Mouse (Mus musculus) lung, embryonic 15.5 days (tissue): Measurements from ENCODE around the gene Adamtsl3. TPM values are rescaled to one million over a fixed set of nuclear protein-coding genes. Genes with fewer than 3 reads are reported as not detected.
A peak's percentile ranks its signal among the peaks of the same experiment; 100 is the strongest.

Experiments
- ATAC-seq: fragments of 200-750 bp; cut with Nextera tagmentation; 2 replicates; pipeline ENCODE4 v1.8.0; 2017; ENCODE audit warnings: moderate number of reproducible peaks, borderline replicate concordance; ENCODE audit not compliant: low FRiP score, low TSS enrichment; ENCODE audit errors: extremely low read depth
- H3K27ac ChIP-seq: fragments of 300-500 bp; sonication (generic); 2 replicates; pipeline ENCODE4 v1.5.1; 2015; ENCODE audit warnings: moderate library complexity, mild to moderate bottlenecking, inconsistent platforms
- H3K27me3 ChIP-seq: fragments of 300-500 bp; sonication (generic); 2 replicates; pipeline ENCODE4 v1.6.1; 2015; ENCODE audit warnings: inconsistent platforms
- H3K36me3 ChIP-seq: fragments of 300-500 bp; sonication (generic); 2 replicates; pipeline ENCODE4 v1.6.1; 2015; ENCODE audit warnings: inconsistent platforms
- H3K4me1 ChIP-seq: fragments of 300-500 bp; sonication (generic); 2 replicates; pipeline ENCODE4 v1.6.1; 2015; ENCODE audit warnings: inconsistent platforms
- H3K4me2 ChIP-seq: fragments of 300-500 bp; sonication (generic); 2 replicates; pipeline ENCODE4 v1.6.1; 2015; ENCODE audit warnings: inconsistent platforms, mild to moderate bottlenecking, moderate library complexity
- H3K4me3 ChIP-seq: fragments of 300-500 bp; sonication (generic); 2 replicates; pipeline ENCODE4 v1.5.1; 2015; ENCODE audit warnings: mild to moderate bottlenecking, inconsistent platforms
- H3K9ac ChIP-seq: fragments of 300-500 bp; sonication (generic); 2 replicates; pipeline ENCODE4 v1.6.1; 2015; ENCODE audit warnings: inconsistent platforms
- H3K9me3 ChIP-seq: fragments of 300-500 bp; sonication (generic); 2 replicates; pipeline ENCODE4 v1.6.1; 2016; ENCODE audit warnings: inconsistent platforms
- WGBS: fragments of 180-500 bp; shearing (Covaris S2); methylation state at CpG from one replicate; pipeline ENCODE4 v1.1.7; 2015; 5-methylcytosine and 5-hydroxymethylcytosine counted together
- polyA plus RNA-seq: library from polyadenylated mRNA; unstranded; fragments of >200 nt; fragmentation: Nextera tagmentation; extraction: Ambion mirVana; gene quantifications from 2 replicates; pipeline ENCODE4 v1.2.1, GENCODE M21; 2015

Adamtsl3 gene
- polyA plus RNA-seq, 1 experiment from 2014 or later: 2.1 TPM

DNA sequence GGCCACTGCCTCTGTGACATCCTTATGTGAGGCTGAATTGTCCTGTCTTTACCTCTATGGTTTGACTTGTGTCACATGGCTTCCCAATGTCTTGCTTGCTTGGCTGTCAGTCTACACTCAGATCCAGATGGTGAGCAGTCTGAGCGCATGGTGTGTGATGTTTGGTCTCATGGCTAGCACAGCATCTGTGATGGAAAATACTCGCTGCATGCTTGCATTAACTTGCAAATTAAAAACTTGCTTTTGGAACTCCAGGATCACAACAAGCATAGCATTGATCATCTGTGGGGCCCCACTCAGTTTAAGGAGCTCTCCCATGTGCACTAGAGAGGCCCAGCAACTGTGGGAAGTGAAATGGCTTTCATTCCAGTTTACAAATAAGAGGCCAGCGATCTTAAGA is 29.1 kb downstream of the Adamtsl3 start:
- H3K4me1 ChIP-seq: no peaks in the 10 kb centered on the region
- no peaks in the 10 kb centered on the region for H3K9me3 ChIP-seq
- H3K27me3 ChIP-seq: no peaks in the 10 kb centered on the region
- no peak for ATAC-seq
- H3K9ac ChIP-seq: no peak overlapping the region
- H3K27ac ChIP-seq: no peak overlapping the region
- WGBS: 89% methylated on average over 3 of the region's 3 CpGs
- no peak overlapping the region for H3K4me3 ChIP-seq
- no peaks in the 10 kb centered on the region for H3K36me3 ChIP-seq
- no peak overlapping the region for H3K4me2 ChIP-seq

DNA sequence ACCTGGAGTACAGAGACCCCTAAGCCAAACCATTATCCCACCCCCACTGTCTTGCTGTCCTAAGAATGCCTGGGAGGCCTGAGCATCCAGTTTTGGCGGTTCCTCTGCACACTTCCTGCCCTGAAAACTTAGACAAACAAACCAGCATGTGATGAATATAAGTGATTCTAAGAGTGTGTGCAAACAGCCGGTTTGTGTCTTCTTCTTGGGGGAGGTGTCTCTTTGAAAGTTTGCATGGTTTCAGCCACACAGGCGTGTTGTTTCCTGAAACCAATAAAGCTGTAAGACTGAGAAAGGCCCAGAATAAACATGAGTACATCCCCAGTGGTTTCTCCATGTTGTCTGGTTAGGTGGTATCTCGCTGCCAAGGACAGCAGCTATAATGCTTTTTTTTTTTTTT is 30.6 kb downstream of the Adamtsl3 start:
- Histone ChIP-seq H3K27me3 (no peaks in the 10 kb centered on the region), H3K9me3 (no peaks in the 10 kb centered on the region), H3K4me2 (no peak overlapping the region), H3K27ac (no peak overlapping the region), H3K4me3 (no peak overlapping the region), H3K4me1 (no peaks in the 10 kb centered on the region), H3K36me3 (no peaks in the 10 kb centered on the region), H3K9ac (no peak overlapping the region)
- 24% methylated on average over 4 of the region's 4 CpGs for WGBS
- 0 out of 2 replicates have a peak, but pooled peaks have one; percentile 31 for ATAC-seq

DNA sequence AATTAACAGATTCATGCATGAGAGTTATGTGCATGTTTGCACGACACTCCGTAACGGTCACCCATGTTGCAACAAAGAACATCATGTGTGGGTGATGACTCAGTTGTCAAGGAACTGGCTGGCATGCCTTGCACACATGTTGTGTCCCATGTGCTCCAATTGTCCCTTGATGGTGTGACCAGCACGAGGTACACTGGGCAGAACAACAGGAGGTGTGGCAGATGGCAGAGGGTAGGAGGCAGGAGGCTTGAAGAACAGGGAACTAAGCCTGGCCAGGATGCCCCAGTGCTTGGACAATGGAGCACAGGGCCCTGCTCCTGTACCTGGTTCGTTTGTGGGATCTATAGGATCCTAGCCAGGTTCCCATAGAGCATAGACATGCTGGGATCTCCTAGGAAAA is 31.0 kb downstream of the Adamtsl3 start:
- no peaks in the 10 kb centered on the region for H3K9me3 ChIP-seq
- H3K4me3 ChIP-seq: no peak overlapping the region
- H3K36me3 ChIP-seq: no peaks in the 10 kb centered on the region
- H3K27ac ChIP-seq: no peak overlapping the region
- no peak overlapping the region for H3K9ac ChIP-seq
- H3K4me2 ChIP-seq: no peak overlapping the region
- whole genome bisulfite sequencing: 77% methylated on average over 5 of the region's 5 CpGs
- ATAC-seq: no peak
- peaks cover 3% of the 10 kb centered on the region; the same call in 1 of the 2 replicates for H3K4me1 ChIP-seq
- H3K27me3 ChIP-seq: no peaks in the 10 kb centered on the region

DNA sequence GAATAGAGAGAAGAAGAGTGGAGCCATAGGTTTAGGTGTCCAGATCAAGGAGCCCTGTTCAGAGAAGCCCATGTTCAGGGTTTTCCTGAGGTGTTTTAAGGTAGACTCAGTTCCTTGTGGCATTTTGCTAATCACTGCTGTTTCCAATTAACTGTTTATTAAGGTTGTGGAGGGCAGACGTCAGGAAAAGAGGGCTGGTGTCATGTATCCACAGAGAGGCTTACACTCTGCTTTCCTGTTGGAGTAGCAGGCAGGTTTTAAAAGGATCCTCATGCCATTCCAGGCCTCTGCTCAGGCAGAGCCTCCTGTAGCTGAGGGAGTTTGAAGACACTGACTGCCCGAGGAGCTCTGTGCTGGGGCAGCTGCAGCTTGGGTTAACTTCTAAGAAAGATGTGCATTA is 32.6 kb downstream of the Adamtsl3 start:
- Histone ChIP-seq H3K27ac (no peak overlapping the region), H3K4me2 (no peak overlapping the region), H3K4me1 (peaks cover 6% of the 10 kb centered on the region; the same call in 1 of the 2 replicates), H3K9me3 (no peaks in the 10 kb centered on the region), H3K4me3 (no peak overlapping the region), H3K36me3 (no peaks in the 10 kb centered on the region), H3K27me3 (no peaks in the 10 kb centered on the region), H3K9ac (no peak overlapping the region)
- WGBS: 40% methylated on average over 2 of the region's 2 CpGs
- no peak for ATAC-seq

DNA sequence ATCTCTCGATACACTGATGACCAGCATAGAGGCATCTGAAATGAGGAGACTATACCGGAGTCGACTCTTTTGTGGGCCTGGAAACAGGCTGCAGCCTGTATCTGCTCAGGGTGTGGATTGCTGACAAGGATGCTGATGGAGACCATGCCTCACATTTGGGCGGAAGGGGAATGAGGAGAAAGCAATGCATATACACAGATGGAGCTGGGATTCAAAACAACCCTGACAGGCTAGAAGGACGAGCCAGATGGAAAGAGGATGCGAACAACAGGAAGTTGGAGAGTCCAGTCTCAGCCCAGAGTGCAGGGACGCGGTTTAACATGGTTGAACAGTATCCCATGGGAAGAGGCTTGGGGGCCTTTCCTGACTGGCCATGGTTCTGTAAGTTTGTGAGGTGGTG is 34.6 kb downstream of the Adamtsl3 start:
- Histone ChIP-seq H3K4me2 (no peak overlapping the region), H3K27ac (no peak overlapping the region), H3K9ac (no peak overlapping the region), H3K27me3 (no peaks in the 10 kb centered on the region), H3K4me1 (peaks cover 6% of the 10 kb centered on the region; the same call in 1 of the 2 replicates), H3K4me3 (no peak overlapping the region), H3K9me3 (no peaks in the 10 kb centered on the region), H3K36me3 (no peaks in the 10 kb centered on the region)
- ATAC-seq: no peak
- WGBS: 77% methylated on average over 8 of the region's 8 CpGs

DNA sequence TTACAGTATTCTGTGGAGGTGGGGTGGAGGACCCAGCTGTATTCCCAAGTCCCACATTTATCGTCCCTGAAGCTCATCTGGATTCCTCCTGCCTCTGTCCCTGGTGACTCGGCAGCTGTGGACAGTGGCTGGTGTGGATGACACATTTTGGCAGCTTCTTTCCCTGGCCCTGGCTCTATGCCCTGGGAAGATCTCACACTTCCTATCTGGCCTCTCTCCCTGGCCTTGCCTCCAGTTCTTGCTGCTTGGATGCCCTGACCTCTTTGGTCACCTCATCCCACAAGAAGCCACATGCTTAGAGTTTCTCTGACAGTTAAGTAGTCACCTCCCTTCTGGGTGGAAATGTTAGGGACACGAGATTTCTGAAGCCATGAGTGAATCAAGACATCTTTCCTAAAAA is 35.9 kb downstream of the Adamtsl3 start:
- H3K36me3 ChIP-seq: no peaks in the 10 kb centered on the region
- H3K4me2 ChIP-seq: no peak overlapping the region
- H3K9me3 ChIP-seq: no peaks in the 10 kb centered on the region
- H3K4me3 ChIP-seq: no peak overlapping the region
- WGBS: 37% methylated on average over 3 of the region's 3 CpGs
- no peak overlapping the region for H3K9ac ChIP-seq
- peak; percentile 70; the same call in 1 of the 2 replicates for ATAC-seq
- H3K27ac ChIP-seq: no peak overlapping the region
- peaks cover 6% of the 10 kb centered on the region; the same call in 1 of the 2 replicates for H3K4me1 ChIP-seq
- H3K27me3 ChIP-seq: no peaks in the 10 kb centered on the region

DNA sequence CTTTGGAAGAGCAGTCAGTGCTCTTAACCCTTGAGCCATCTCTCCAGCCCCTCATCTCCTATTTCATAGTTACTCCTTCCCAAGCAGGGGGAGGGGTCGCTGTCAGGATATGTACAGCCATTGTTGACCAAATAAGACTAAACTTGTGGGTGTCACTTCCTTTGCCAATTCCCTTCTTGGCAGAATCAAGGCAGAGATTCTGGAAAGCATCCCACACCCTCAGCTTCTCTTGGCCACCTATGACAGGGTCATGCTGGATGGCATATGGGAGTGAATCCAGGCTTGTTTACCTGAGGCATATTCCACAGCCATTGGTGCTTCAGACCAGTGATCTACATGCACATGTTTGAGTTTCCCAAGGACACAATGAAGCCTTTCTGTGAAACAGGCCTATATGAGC is 42.8 kb downstream of the Adamtsl3 start:
- Histone ChIP-seq H3K27me3 (no peaks in the 10 kb centered on the region), H3K4me1 (no peaks in the 10 kb centered on the region), H3K27ac (no peak overlapping the region), H3K9me3 (no peaks in the 10 kb centered on the region), H3K9ac (no peak overlapping the region), H3K36me3 (no peaks in the 10 kb centered on the region), H3K4me3 (no peak overlapping the region), H3K4me2 (no peak overlapping the region)
- no peak for ATAC-seq
- 83% methylated on average over 1 of the region's 1 CpGs for WGBS

DNA sequence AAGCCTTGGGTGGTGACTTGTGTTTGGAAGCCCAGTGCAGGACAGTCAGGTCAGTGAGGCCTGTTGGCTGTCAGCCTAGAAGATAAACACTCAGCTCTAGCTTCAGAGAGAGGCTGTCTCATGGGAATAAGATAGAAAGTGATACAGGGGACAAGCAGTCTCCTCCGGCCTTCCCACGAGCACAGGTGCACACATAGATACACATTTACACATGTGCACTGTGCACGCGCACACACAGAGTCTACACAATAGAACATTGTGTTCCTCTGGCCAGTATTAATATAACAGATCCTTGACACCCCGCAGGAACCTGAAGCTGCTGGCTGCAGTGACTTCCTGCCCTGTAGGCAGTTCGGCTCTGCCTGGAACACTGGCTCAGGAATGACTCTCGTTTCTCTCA is 44.3 kb downstream of the Adamtsl3 start:
- no peaks in the 10 kb centered on the region for H3K36me3 ChIP-seq
- ATAC-seq: no peak
- no peak overlapping the region for H3K27ac ChIP-seq
- 41% methylated on average over 7 of the region's 7 CpGs for WGBS
- no peaks in the 10 kb centered on the region for H3K9me3 ChIP-seq
- no peak overlapping the region for H3K4me3 ChIP-seq
- H3K27me3 ChIP-seq: no peaks in the 10 kb centered on the region
- no peaks in the 10 kb centered on the region for H3K4me1 ChIP-seq
- H3K4me2 ChIP-seq: no peak overlapping the region
- H3K9ac ChIP-seq: no peak overlapping the region

DNA sequence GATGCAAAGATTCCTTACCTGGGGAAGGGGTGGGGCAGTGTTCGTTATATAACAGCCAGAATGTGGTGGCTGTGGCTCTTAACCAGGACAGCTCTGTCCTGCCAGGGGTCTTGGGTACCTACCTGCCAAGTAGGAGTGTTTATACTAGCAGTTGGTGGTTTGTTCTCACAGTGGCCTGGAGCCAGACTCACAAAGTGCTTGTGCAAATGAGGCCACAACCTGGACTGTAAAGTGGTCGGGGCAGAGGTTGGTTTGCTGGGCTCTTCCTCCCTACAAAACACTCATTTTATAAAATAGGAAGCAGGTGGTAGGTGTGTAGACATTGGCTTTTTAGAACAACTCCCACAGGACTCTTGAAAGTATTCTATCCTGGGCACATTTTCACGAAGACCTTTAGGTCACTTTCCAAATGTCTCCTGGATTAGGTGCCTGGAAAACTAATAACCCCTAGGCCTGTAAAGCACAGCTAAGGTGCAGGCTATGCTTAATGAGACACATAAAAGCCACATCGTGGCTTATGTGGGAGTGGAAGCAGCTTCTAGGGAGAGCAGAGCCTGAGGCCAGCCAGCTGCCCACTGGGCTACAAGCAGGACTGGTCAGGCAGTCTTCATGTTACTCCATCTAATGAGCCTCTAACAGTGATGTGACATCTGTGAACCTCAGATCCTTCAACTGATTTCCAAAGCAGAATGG is 47.5 kb downstream of the Adamtsl3 start:
- H3K4me2 ChIP-seq: no peak overlapping the region
- no peak for ATAC-seq
- no peak overlapping the region for H3K4me3 ChIP-seq
- WGBS: 63% methylated on average over 4 of the region's 4 CpGs
- H3K36me3 ChIP-seq: no peaks in the 10 kb centered on the region
- H3K4me1 ChIP-seq: no peaks in the 10 kb centered on the region
- H3K9me3 ChIP-seq: no peaks in the 10 kb centered on the region
- no peak overlapping the region for H3K9ac ChIP-seq
- no peaks in the 10 kb centered on the region for H3K27me3 ChIP-seq
- H3K27ac ChIP-seq: no peak overlapping the region

DNA sequence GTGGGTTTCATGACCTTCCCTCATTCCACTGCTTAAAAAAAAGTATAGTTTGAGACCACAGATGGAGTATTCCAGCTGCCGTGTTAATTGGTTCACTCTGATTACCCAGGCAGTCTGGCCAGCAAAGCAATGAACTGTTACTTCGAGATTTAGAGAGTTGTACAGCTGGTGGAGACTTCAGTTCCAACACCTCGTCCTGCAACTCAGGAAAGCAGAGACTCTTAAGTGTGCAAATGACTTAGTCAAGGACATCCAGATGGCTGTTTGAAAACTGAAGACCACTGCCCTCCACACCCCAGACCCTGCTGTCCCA is 48.0 kb downstream of the Adamtsl3 start:
- H3K9me3 ChIP-seq: no peaks in the 10 kb centered on the region
- no peaks in the 10 kb centered on the region for H3K4me1 ChIP-seq
- H3K4me3 ChIP-seq: no peak overlapping the region
- 53% methylated on average over 3 of the region's 3 CpGs for WGBS
- H3K36me3 ChIP-seq: no peaks in the 10 kb centered on the region
- no peak overlapping the region for H3K9ac ChIP-seq
- H3K27ac ChIP-seq: no peak overlapping the region
- no peak for ATAC-seq
- no peak overlapping the region for H3K4me2 ChIP-seq
- H3K27me3 ChIP-seq: no peaks in the 10 kb centered on the region

DNA sequence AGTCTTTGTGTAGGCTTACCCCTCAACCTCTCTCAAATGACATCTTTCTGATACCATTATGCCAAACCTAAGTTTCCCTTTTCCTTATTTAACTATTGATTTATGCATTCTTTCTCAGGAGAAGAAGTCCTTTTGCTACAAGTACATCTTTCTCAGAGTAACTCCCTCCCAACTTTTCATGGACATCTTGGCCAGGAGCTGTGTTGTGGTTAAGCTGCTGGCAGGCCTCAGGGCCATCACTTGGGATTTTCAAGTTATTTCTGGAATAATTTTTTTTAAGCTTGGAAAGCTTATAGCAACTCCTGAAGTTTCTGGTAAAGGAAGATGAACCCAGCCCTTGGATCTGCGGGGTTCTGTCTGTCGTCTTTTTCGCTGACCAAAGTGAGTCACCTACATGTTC is 51.6 kb downstream of the Adamtsl3 start:
- WGBS: 91% methylated on average over 3 of the region's 3 CpGs
- H3K27ac ChIP-seq: no peak overlapping the region
- H3K9me3 ChIP-seq: no peaks in the 10 kb centered on the region
- H3K9ac ChIP-seq: no peak overlapping the region
- no peaks in the 10 kb centered on the region for H3K4me1 ChIP-seq
- H3K4me2 ChIP-seq: no peak overlapping the region
- H3K36me3 ChIP-seq: no peaks in the 10 kb centered on the region
- no peak overlapping the region for H3K4me3 ChIP-seq
- no peaks in the 10 kb centered on the region for H3K27me3 ChIP-seq
- ATAC-seq: no peak

DNA sequence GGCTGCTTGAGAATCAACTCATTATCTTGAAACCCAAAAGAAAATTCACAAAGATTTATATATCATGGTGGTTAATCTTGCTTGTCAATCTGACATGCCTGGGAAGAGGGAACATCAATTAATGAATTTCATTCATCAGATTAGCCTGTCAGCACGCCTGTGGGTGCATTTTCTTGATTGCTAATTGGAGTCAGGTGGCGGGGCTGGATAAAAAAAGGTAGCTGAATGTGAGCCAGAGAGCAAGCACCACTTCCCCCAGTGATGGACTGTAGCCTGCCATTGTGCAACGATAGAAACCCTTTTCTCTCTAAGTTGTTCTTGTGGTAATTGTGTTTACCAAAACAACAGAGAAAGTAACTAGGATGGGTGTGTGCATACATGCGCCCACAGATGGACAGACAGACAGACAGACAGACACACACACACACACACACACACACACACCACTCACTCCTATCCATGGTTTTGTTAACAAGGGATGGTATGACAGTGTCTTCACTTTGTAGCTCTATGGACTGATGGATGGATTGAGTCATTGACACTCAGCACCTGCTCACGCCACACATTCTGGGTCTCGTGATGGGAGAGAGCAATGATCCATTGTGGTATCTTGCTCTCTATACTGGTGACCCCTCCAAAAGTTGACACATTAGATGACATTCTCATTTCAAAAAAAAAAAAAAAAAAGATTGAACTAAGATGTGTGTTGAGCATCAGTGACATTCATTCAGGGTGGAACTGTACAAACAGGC is 59.1 kb downstream of the Adamtsl3 start:
- H3K27me3 ChIP-seq: no peaks in the 10 kb centered on the region
- no peak for ATAC-seq
- H3K9ac ChIP-seq: no peak overlapping the region

More for the DNA sequence above, 59.1 kb downstream of the Adamtsl3 start:
- H3K36me3 ChIP-seq: no peaks in the 10 kb centered on the region
- 65% methylated on average over 6 of the region's 6 CpGs for WGBS
- H3K4me1 ChIP-seq: no peaks in the 10 kb centered on the region
- no peaks in the 10 kb centered on the region for H3K9me3 ChIP-seq
- H3K4me3 ChIP-seq: no peak overlapping the region
- H3K27ac ChIP-seq: no peak overlapping the region
- H3K4me2 ChIP-seq: no peak overlapping the region
